Mouse (Mus musculus): ENCODE measurements around the gene Batf. TPM values are rescaled to one million over a fixed set of nuclear protein-coding genes. Genes with fewer than 3 reads are reported as not detected.
A peak's percentile ranks its signal among the peaks of the same experiment; 100 is the strongest.
"Not testable (repeated sequence)": the region's sequence is repeated elsewhere in the genome, so short reads cannot be mapped to it uniquely, and the experiment has no call there.

The Batf gene
- polyA plus RNA-seq, 1 experiment from 2014 or later: 8.6 TPM

DNA sequence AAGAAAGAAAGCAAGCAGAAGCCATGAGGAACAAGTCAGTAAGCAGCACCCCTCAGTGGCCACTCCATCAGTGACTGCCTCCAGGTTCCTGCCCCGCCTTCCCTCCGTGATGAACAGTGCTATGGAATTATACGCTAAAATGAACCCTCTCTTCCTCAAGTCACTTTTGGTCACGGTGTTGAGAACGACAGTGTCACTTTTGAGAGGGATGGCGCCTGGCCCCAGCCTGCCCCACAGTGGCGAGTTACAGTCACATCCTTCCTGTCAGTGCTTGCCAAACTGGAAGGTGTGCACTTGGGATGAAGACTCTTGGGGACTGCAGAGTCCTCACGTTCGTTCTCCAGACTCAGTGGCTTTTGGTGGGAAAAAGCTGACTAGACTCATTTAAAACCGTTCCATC is 39.1 kb upstream of the Batf start:
- no peak overlapping the region for H3K4me2 ChIP-seq
- no peaks in the 10 kb centered on the region for H3K27me3 ChIP-seq (replicated peaks; ENCODE audit: control insufficient read depth, insufficient read depth, low read length)
- no peak overlapping the region for H3K4me3 ChIP-seq (ENCODE audit: low read depth, low read length)
- no peaks in the 10 kb centered on the region for H3K36me3 ChIP-seq (ENCODE audit: control insufficient read depth, insufficient read depth, low read length)
- no peak overlapping the region for H3K9ac ChIP-seq (ENCODE audit: low read depth, low read length)
- H3K9me3 ChIP-seq (ENCODE audit: control insufficient read depth, low read length): no peaks in the 10 kb centered on the region
- 32% methylated on average over 10 of the region's 10 CpGs for WGBS
- H3K4me1 ChIP-seq (replicated peaks; ENCODE audit: control insufficient read depth, insufficient read depth, low read length): no peaks in the 10 kb centered on the region
- no peak overlapping the region for H3K27ac ChIP-seq (ENCODE audit: low read depth, low read length)
- ATAC-seq (replicated peaks; ENCODE audit: low FRiP score): no peak
- DNase-seq (ENCODE audit: low spot score): no peak

DNA sequence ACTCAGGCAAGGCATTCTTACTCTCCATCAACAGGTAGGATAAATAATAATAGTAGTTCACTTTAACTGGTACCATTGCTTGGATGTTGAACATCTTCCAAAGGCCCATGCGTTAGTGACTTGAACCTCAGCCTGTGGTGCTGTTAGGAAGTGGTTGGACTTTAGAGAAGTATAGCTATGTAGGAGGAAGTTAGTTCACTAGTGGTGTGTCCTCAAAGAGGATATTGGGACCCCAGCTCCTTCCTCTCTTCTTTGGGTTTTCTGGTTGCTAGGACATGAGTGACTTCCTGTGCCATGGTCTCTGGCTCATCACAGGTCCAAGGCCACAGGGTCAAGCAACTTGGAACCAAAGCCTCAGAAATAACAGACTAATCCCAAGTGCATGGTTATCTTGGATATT is 38.5 kb upstream of the Batf start:
- Histone ChIP-seq H3K27me3 (replicated peaks; ENCODE audit: control insufficient read depth, insufficient read depth, low read length) (no peaks in the 10 kb centered on the region), H3K36me3 (ENCODE audit: control insufficient read depth, insufficient read depth, low read length) (no peaks in the 10 kb centered on the region), H3K9me3 (ENCODE audit: control insufficient read depth, low read length) (no peaks in the 10 kb centered on the region), H3K9ac (ENCODE audit: low read depth, low read length) (no peak overlapping the region), H3K4me3 (ENCODE audit: low read depth, low read length) (no peak overlapping the region), H3K4me2 (no peak overlapping the region), H3K4me1 (replicated peaks; ENCODE audit: control insufficient read depth, insufficient read depth, low read length) (no peaks in the 10 kb centered on the region), H3K27ac (ENCODE audit: low read depth, low read length) (no peak overlapping the region)
- DNase-seq (ENCODE audit: low spot score) (no peak), ATAC-seq (replicated peaks; ENCODE audit: low FRiP score) (no peak)
- 71% methylated on average over 1 of the region's 1 CpGs for WGBS

DNA sequence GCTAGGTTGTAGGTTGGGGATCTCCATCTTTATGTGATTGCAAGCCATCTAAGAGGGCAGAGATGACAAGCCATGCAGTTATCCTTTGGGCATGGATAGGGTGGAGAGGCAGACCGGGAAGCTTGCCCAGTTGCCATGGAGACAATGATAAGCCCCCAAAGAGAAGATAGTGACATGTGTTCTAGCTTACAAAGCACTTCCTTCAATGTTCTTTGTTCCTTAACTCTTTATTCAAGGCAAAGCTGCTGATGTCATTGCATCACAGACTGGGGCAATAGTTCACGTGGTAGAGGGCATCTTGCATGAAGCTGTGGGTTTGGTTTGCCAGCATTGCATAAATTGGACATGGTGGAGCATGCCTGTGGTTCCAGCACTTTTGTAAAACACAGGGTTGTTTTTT is 27.1 kb upstream of the Batf start:
- Histone ChIP-seq H3K36me3 (ENCODE audit: control insufficient read depth, insufficient read depth, low read length) (no peaks in the 10 kb centered on the region), H3K4me2 (no peak overlapping the region), H3K27ac (ENCODE audit: low read depth, low read length) (no peak overlapping the region), H3K27me3 (replicated peaks; ENCODE audit: control insufficient read depth, insufficient read depth, low read length) (no peaks in the 10 kb centered on the region), H3K9me3 (ENCODE audit: control insufficient read depth, low read length) (no peaks in the 10 kb centered on the region), H3K9ac (ENCODE audit: low read depth, low read length) (no peak overlapping the region), H3K4me3 (ENCODE audit: low read depth, low read length) (no peak overlapping the region), H3K4me1 (replicated peaks; ENCODE audit: control insufficient read depth, insufficient read depth, low read length) (no peaks in the 10 kb centered on the region)
- 30% methylated on average over 2 of the region's 2 CpGs for WGBS
- DNase-seq (ENCODE audit: low spot score) (no peak), ATAC-seq (replicated peaks; ENCODE audit: low FRiP score) (no peak)

- DNase-seq (ENCODE audit: low spot score) (no peak), ATAC-seq (replicated peaks; ENCODE audit: low FRiP score) (no peak)
- H3K4me3 ChIP-seq (ENCODE audit: low read depth, low read length): no peak overlapping the region
- H3K4me1 ChIP-seq (replicated peaks; ENCODE audit: control insufficient read depth, insufficient read depth, low read length): no peaks in the 10 kb centered on the region
- no peak overlapping the region for H3K27ac ChIP-seq (ENCODE audit: low read depth, low read length)
- no peaks in the 10 kb centered on the region for H3K36me3 ChIP-seq (ENCODE audit: control insufficient read depth, insufficient read depth, low read length)
- WGBS: 80% methylated on average over 12 of the region's 12 CpGs
- H3K27me3 ChIP-seq (replicated peaks; ENCODE audit: control insufficient read depth, insufficient read depth, low read length): no peaks in the 10 kb centered on the region
- no peak overlapping the region for H3K9ac ChIP-seq (ENCODE audit: low read depth, low read length)
- no peak overlapping the region for H3K4me2 ChIP-seq
- no peaks in the 10 kb centered on the region for H3K9me3 ChIP-seq (ENCODE audit: control insufficient read depth, low read length)
Observed at GRCm38 (mm10) chr12:85660855-85661254, 25.6 kb upstream of the Batf start.

- H3K36me3 ChIP-seq (ENCODE audit: control insufficient read depth, insufficient read depth, low read length); H3K27me3 ChIP-seq (replicated peaks; ENCODE audit: control insufficient read depth, insufficient read depth, low read length); H3K4me2 ChIP-seq; H3K4me3 ChIP-seq (ENCODE audit: low read depth, low read length); DNase-seq (ENCODE audit: low spot score); H3K9ac ChIP-seq (ENCODE audit: low read depth, low read length); H3K9me3 ChIP-seq (ENCODE audit: control insufficient read depth, low read length); H3K27ac ChIP-seq (ENCODE audit: low read depth, low read length); ATAC-seq (replicated peaks; ENCODE audit: low FRiP score); H3K4me1 ChIP-seq (replicated peaks; ENCODE audit: control insufficient read depth, insufficient read depth, low read length): not testable (repeated sequence)
- 85% methylated on average over 8 of the region's 8 CpGs for WGBS
Observed at GRCm38 (mm10) chr12:85662232-85662631, 24.2 kb upstream of the Batf start.

DNA sequence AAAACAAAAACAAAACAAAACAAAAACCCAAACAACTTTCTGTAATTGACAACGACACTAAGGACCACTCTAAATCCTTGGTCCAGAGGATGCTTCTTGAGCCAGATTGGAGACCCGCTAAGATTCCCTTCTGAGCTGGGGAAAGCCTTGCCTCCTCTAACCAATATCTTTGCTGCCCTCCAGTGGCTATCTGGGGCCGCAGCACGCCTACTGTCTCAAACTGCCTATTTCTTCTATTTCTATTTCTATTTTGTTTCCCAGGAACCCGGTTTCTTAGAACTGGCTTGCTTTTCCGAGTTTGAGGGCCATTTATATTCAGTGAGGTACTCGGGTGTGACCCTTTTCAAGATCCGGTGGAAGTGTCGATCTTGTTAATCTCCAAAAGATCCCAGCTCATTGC is 23.6 kb upstream of the Batf start:
- 13% methylated on average over 9 of the region's 9 CpGs for WGBS
- Histone ChIP-seq H3K4me1 (replicated peaks; ENCODE audit: control insufficient read depth, insufficient read depth, low read length) (no peaks in the 10 kb centered on the region), H3K4me2 (no peak overlapping the region; the same call in 1 of the 2 replicates)

GRCm38 (mm10) chr12:85666112-85666511 is 20.4 kb upstream of the Batf start:
- ATAC-seq (replicated peaks; ENCODE audit: low FRiP score) (no peak), DNase-seq (ENCODE audit: low spot score) (no peak)
- Histone ChIP-seq H3K4me3 (ENCODE audit: low read depth, low read length) (no peak overlapping the region), H3K9ac (ENCODE audit: low read depth, low read length) (no peak overlapping the region), H3K9me3 (ENCODE audit: control insufficient read depth, low read length) (no peaks in the 10 kb centered on the region), H3K4me2 (no peak overlapping the region), H3K27ac (ENCODE audit: low read depth, low read length) (no peak overlapping the region), H3K4me1 (replicated peaks; ENCODE audit: control insufficient read depth, insufficient read depth, low read length) (no peaks in the 10 kb centered on the region), H3K27me3 (replicated peaks; ENCODE audit: control insufficient read depth, insufficient read depth, low read length) (no peaks in the 10 kb centered on the region), H3K36me3 (ENCODE audit: control insufficient read depth, insufficient read depth, low read length) (no peaks in the 10 kb centered on the region)
- 71% methylated on average over 8 of the region's 8 CpGs for WGBS

More for the DNA sequence above, 23.6 kb upstream of the Batf start:
- DNase-seq (ENCODE audit: low spot score) (peak; percentile 56), ATAC-seq (replicated peaks; ENCODE audit: low FRiP score) (no peak)
- no peaks in the 10 kb centered on the region for H3K27me3 ChIP-seq (replicated peaks; ENCODE audit: control insufficient read depth, insufficient read depth, low read length)
- no peak overlapping the region for H3K27ac ChIP-seq (ENCODE audit: low read depth, low read length)
- H3K9me3 ChIP-seq (ENCODE audit: control insufficient read depth, low read length): no peaks in the 10 kb centered on the region
- H3K4me3 ChIP-seq (ENCODE audit: low read depth, low read length): no peak overlapping the region
- H3K9ac ChIP-seq (ENCODE audit: low read depth, low read length): no peak overlapping the region
- H3K36me3 ChIP-seq (ENCODE audit: control insufficient read depth, insufficient read depth, low read length): no peaks in the 10 kb centered on the region

DNA sequence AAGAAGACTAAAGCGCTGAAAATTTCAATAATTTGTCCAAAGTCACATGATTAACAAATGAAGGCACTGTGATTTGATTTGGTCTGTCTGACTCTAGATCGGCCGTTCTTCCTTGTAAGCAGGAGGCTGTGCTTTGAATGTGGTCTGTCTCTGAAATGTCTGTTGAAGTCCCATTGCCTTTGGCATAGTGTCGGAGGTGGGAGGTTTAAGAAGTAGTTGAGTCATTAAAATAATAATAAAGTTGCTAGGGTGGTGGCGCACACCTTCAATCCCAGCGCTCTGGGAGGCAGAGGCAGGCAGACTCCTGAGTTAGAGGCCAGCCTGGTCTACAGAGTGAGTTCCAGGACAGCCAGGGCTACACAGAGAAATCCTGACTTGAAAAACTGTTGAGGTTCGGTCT is 19.4 kb upstream of the Batf start:
- WGBS: 82% methylated on average over 7 of the region's 7 CpGs
- H3K4me1 ChIP-seq (replicated peaks; ENCODE audit: control insufficient read depth, insufficient read depth, low read length): no peaks in the 10 kb centered on the region
- no peak overlapping the region for H3K27ac ChIP-seq (ENCODE audit: low read depth, low read length)
- H3K36me3 ChIP-seq (ENCODE audit: control insufficient read depth, insufficient read depth, low read length): no peaks in the 10 kb centered on the region
- H3K9ac ChIP-seq (ENCODE audit: low read depth, low read length): no peak overlapping the region
- no peak overlapping the region for H3K4me3 ChIP-seq (ENCODE audit: low read depth, low read length)
- H3K27me3 ChIP-seq (replicated peaks; ENCODE audit: control insufficient read depth, insufficient read depth, low read length): no peaks in the 10 kb centered on the region
- DNase-seq (ENCODE audit: low spot score): no peak
- no peaks in the 10 kb centered on the region for H3K9me3 ChIP-seq (ENCODE audit: control insufficient read depth, low read length)
- H3K4me2 ChIP-seq: no peak overlapping the region
- no peak for ATAC-seq (replicated peaks; ENCODE audit: low FRiP score)

DNA sequence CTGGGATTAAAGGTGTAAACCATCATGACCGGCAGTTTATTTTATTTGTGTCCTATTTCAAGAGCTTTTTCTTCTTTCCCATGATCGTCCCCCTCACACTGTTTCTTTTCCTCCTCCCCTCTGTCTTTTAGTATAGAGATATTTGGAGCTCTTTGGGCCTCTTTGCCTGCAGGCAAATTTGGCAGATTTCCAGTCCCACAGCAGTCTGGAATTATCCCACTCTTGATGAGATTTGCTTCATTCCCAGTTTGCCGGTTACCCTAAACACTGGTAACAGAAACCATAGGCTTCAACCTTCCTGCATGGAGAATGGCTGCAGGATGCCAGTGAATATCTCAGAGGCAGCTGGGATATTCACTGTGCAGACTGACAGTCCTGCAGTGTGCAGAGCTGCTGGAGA is 17.8 kb upstream of the Batf start:
- H3K9me3 ChIP-seq (ENCODE audit: control insufficient read depth, low read length): no peaks in the 10 kb centered on the region
- 71% methylated on average over 3 of the region's 3 CpGs for WGBS
- DNase-seq (ENCODE audit: low spot score) (no peak), ATAC-seq (replicated peaks; ENCODE audit: low FRiP score) (no peak)
- no peak overlapping the region for H3K4me2 ChIP-seq
- H3K9ac ChIP-seq (ENCODE audit: low read depth, low read length): no peak overlapping the region
- no peak overlapping the region for H3K4me3 ChIP-seq (ENCODE audit: low read depth, low read length)
- H3K27ac ChIP-seq (ENCODE audit: low read depth, low read length): no peak overlapping the region
- H3K36me3 ChIP-seq (ENCODE audit: control insufficient read depth, insufficient read depth, low read length): no peaks in the 10 kb centered on the region
- no peaks in the 10 kb centered on the region for H3K27me3 ChIP-seq (replicated peaks; ENCODE audit: control insufficient read depth, insufficient read depth, low read length)
- no peaks in the 10 kb centered on the region for H3K4me1 ChIP-seq (replicated peaks; ENCODE audit: control insufficient read depth, insufficient read depth, low read length)

Data from liver, embryonic 11.5 days (tissue).